Mouse (Mus musculus) retina, adult 2 months (tissue): ENCODE results near the gene Adamts10.

Experiments used
- DNase-seq: peaks from one replicate; pipeline ENCODE4 v3.0.0-alpha.2; 2012; ENCODE audit warnings: low read depth, low spot score

The Adamts10 gene

GRCm38 (mm10) chr17:33552964-33553363 lies 29.0 kb downstream of the Adamts10 start:
- DNase-seq, result no peak

- DNase-seq, result no peak
These were observed 30.5 kb downstream of the Adamts10 start for GRCm38 (mm10) chr17:33554536-33554935.

- no peak for DNase-seq
These were observed 31.3 kb downstream of the Adamts10 start, which contains the start of gene Myo1f for GRCm38 (mm10) chr17:33555223-33555855. Gene Myo1f, plus strand, starts transcription at chr17:33555707.

GRCm38 (mm10) chr17:33557922-33558321 lies 33.9 kb downstream of the Adamts10 start:
- DNase-seq, result no peak

GRCm38 (mm10) chr17:33563527-33564076 lies 39.6 kb downstream of the Adamts10 start:
- DNase-seq, result no peak

GRCm38 (mm10) chr17:33564599-33564998 lies 40.6 kb downstream of the Adamts10 start:
- no peak for DNase-seq

GRCm38 (mm10) chr17:33566182-33566581 lies 42.2 kb downstream of the Adamts10 start:
- no peak for DNase-seq

- DNase-seq, result no peak
These were observed 60.1 kb downstream of the Adamts10 start for GRCm38 (mm10) chr17:33584061-33584460.

GRCm38 (mm10) chr17:33586011-33586410 lies 62.0 kb downstream of the Adamts10 start:
- DNase-seq, result no peak

GRCm38 (mm10) chr17:33597271-33597670 lies 73.3 kb downstream of the Adamts10 start:
- no peak for DNase-seq

- no peak for DNase-seq
These were observed 74.5 kb downstream of the Adamts10 start for GRCm38 (mm10) chr17:33598506-33598905.

- no peak for DNase-seq
These were observed 76.0 kb downstream of the Adamts10 start for GRCm38 (mm10) chr17:33599836-33600475.

GRCm38 (mm10) chr17:33600831-33601230 lies 76.8 kb downstream of the Adamts10 start:
- DNase-seq, result no peak

GRCm38 (mm10) chr17:33601947-33602346 lies 77.9 kb downstream of the Adamts10 start:
- DNase-seq, result no peak
